Mouse (Mus musculus) G1E (cell line): ENCODE measurements around the gene Cdk14. TPM values are rescaled to one million over a fixed set of nuclear protein-coding genes. Genes with fewer than 3 reads are reported as not detected.
A peak's percentile ranks its signal among the peaks of the same experiment; 100 is the strongest.

ENCODE experiments used
- ATAC-seq: 2 replicates; pipeline ENCODE4 v1.8.0; 2016; ENCODE audit warnings: mild to moderate bottlenecking; ENCODE audit not compliant: insufficient number of reproducible peaks, poor library complexity, low FRiP score, severe bottlenecking; ENCODE audit errors: extremely low read depth
- DNase-seq: peaks from one replicate; pipeline ENCODE4 v3.0.0; 2012; ENCODE audit warnings: low spot score
- H3K27me3 ChIP-seq: 2 replicates; pipeline ENCODE4 v1.6.1; 2012; ENCODE audit warnings: mild to moderate bottlenecking, low read length, inconsistent platforms; ENCODE audit not compliant: insufficient read depth
- H3K36me3 ChIP-seq: replicated peaks from 2 replicates; pipeline ENCODE3; 2012; ENCODE audit warnings: mild to moderate bottlenecking, inconsistent platforms
- H3K4me1 ChIP-seq: 2 replicates; pipeline ENCODE4 v1.6.1; 2012; ENCODE audit warnings: low read depth, low read length, inconsistent platforms, mixed read lengths; ENCODE audit not compliant: insufficient read depth
- H3K4me3 ChIP-seq: 2 replicates; pipeline ENCODE4 v1.5.1; 2012; ENCODE audit warnings: low read depth, mild to moderate bottlenecking, inconsistent platforms, low read length, moderate library complexity, mixed read lengths
- H3K9me3 ChIP-seq: replicated peaks from 2 replicates; pipeline ENCODE4 v1.6.1; 2012; ENCODE audit warnings: inconsistent platforms
- CTCF ChIP-seq: IDR thresholded peaks from 2 replicates; pipeline ENCODE4 v1.5.1; 2012; ENCODE audit warnings: low read depth, low read length, inconsistent platforms, mixed read lengths
- GATA1 ChIP-seq: IDR thresholded peaks from 2 replicates; pipeline ENCODE4 v1.6.1; 2012; ENCODE audit warnings: borderline replicate concordance, low read length, inconsistent platforms, mixed read lengths
- GATA2 ChIP-seq: IDR thresholded peaks from 2 replicates; pipeline ENCODE4 v1.6.1; 2012; ENCODE audit warnings: low read depth, low read length, inconsistent platforms, borderline replicate concordance
- POLR2AphosphoS5 ChIP-seq: IDR thresholded peaks from 2 replicates; pipeline ENCODE4 v1.6.1; 2012; ENCODE audit warnings: low read depth, low read length, inconsistent platforms; ENCODE audit not compliant: insufficient replicate concordance
- TAL1 ChIP-seq: conservative IDR thresholded peaks from 2 replicates; pipeline ENCODE4 v1.6.1; 2012; ENCODE audit warnings: low read depth, low read length, inconsistent platforms, mixed read lengths
- polyA plus RNA-seq: library from polyadenylated mRNA; stranded (reverse); fragments of >175 nt; gene quantifications from 2 replicates; pipeline ENCODE4 v1.2.3, GENCODE M21; 2012
- total RNA-seq, 2 experiments: library from RNA; stranded (forward) in 1 of 2; stranded (reverse) in 1 of 2; fragments of 200-1000 nt in 1 of 2; fragments of >200 nt in 1 of 2; fragmentation: Nextera tagmentation in 1 of 2; gene quantifications; 2 replicates each; pipeline ENCODE4 v1.2.3; 2014 to 2017

Cdk14 gene
- total and polyA plus RNA-seq, 3 experiments, result 0.98 TPM; not detected in 2

DNA sequence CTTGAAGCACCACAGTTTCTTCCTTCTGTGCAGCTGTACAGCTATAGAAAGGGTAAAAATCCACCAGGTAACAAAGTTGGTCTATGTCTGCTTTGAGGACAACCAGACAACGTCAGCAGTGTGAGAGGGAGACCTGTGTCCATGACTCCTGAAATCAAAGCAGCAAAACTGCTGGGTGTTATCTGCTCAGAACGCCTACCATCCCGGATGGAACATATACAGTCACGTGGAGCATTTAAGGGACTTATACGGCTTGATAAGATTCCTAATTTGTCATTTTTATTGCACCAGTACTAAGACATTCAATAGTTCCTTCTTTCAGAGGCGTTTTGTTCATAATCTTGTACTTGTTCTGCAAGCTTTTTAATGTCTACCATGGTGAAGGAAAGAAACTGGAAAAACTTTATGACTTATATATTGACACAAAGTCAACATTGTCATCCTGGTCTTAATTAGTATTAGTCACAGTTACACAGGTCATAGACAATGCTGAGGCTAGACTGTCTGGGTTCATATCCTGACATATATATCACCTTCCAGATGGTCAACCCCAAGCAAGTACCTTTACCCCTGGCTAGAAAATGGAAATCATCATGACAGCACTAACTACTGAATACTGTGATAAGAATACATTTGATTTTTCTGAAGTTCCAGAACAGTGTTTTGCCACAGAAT, 136.2 kb downstream of the Cdk14 start:
- DNase-seq, result no peak
- Histone ChIP-seq H3K9me3 (no peaks in the 10 kb centered on the region), H3K27me3 (peaks cover 17% of the 10 kb centered on the region), H3K4me3 (no peak overlapping the region), H3K36me3 (no peaks in the 10 kb centered on the region), H3K4me1 (peaks cover 2% of the 10 kb centered on the region; the same call in 1 of the 2 replicates)
- TF ChIP-seq TAL1 (no peak), CTCF (no peak), GATA2 (no peak), GATA1 (no peak), POLR2AphosphoS5 (no peak)
- no peak for ATAC-seq

DNA sequence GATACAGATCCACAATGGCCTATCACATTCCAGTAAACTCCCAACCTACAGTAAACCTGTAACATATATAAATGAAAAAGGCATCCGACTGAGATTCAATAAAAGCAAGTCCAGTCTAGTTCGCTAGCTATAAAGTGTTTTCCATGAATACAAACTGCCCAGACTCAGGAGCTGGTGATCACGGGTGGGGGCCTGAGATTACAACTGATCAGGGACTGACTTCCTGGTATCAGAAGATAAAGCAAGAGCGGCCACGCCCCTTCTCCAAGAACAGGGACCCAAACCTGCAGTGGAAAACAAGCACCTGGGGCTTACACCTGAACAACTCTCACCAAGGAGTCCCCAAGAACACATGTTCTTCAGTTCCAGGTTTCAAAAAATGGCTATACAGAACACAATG, 137.7 kb downstream of the Cdk14 start:
- peaks cover 2% of the 10 kb centered on the region; the same call in 1 of the 2 replicates for H3K4me1 ChIP-seq
- no peak for ATAC-seq
- no peaks in the 10 kb centered on the region for H3K36me3 ChIP-seq
- TF ChIP-seq TAL1 (no peak), CTCF (no peak), GATA2 (no peak), POLR2AphosphoS5 (no peak), GATA1 (no peak)
- no peaks in the 10 kb centered on the region for H3K9me3 ChIP-seq
- H3K4me3 ChIP-seq, result no peak overlapping the region
- peaks cover 8% of the 10 kb centered on the region for H3K27me3 ChIP-seq
- DNase-seq, result no peak

DNA sequence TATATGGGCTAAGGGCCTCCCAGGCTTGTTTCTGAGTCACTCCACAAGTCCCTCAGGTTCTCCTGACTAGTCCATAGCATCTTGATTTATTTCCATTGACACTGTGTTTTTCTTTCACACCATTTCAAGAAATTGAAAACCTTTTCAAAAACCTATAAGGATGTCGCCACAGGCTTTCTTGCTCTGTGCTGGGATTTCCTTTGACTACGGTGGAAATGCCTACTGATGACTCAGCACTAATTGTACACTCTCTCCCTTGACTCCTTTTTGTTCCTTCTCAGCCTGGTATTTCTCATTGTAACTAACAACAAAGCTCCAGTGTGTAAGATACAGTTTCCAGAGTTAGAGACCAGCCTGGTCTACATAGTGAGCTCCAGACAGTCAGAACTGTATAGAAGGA, 144.8 kb downstream of the Cdk14 start:
- TF ChIP-seq GATA2, result no peak
- TF ChIP-seq TAL1, result no peak
- TF ChIP-seq CTCF, result no peak
- no peak for TF ChIP-seq GATA1
- TF ChIP-seq POLR2AphosphoS5, result no peak
- DNase-seq, result no peak
- ATAC-seq, result no peak

DNA sequence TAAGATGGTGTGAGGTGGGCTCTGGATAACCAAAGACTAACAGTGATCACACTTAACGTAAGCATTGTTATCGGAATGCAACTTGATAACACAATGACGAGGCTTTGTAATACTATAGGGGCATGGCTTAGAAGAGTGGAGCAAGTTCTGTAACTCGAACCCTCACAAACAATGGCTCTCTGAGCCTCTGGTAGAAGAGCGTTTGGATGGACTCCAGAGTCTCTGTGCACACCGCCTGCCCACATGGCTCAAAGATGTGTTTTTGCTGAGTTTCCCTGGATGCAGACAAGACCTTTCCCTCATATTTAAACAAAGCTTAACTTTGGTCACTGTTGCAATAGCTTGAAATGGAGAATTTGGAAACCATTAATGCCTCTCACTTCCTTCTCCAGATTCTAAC, 145.8 kb downstream of the Cdk14 start:
- no peak for TF ChIP-seq GATA1
- TF ChIP-seq TAL1, result no peak
- TF ChIP-seq POLR2AphosphoS5, result no peak
- TF ChIP-seq GATA2, result no peak
- no peak for TF ChIP-seq CTCF
- Histone ChIP-seq H3K4me3 (no peak overlapping the region), H3K4me1 (no peaks in the 10 kb centered on the region), H3K9me3 (no peaks in the 10 kb centered on the region), H3K36me3 (no peaks in the 10 kb centered on the region), H3K27me3 (peaks cover 1% of the 10 kb centered on the region; the same call in 1 of the 2 replicates)
- ATAC-seq (no peak), DNase-seq (no peak)

More for the DNA sequence above, 144.8 kb downstream of the Cdk14 start:
- Histone ChIP-seq H3K9me3 (no peaks in the 10 kb centered on the region), H3K4me3 (no peak overlapping the region), H3K4me1 (no peaks in the 10 kb centered on the region), H3K27me3 (peaks cover under 1% of the 10 kb centered on the region; the same call in 1 of the 2 replicates), H3K36me3 (no peaks in the 10 kb centered on the region)

DNA sequence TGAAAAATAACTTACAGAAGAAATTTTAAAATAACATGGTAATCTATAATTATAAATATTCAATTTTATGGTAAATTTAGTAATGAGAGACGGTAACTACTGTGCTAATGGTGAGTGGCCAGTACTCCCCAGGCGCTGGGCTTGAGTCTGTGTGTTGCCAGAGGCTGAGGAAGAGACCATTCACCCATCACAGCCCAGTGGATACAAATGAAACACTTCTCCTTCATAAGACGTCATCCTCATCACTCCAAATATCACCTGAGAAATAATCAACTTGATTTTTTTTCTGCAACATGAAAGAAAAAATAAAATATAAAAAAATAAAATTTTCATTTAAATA, 153.4 kb downstream of the Cdk14 start:
- H3K27me3 ChIP-seq, result peaks cover 4% of the 10 kb centered on the region; the same call in 1 of the 2 replicates
- no peaks in the 10 kb centered on the region for H3K36me3 ChIP-seq
- TF ChIP-seq TAL1 (no peak), GATA1 (no peak), CTCF (no peak), GATA2 (no peak), POLR2AphosphoS5 (no peak)
- ATAC-seq, result no peak
- H3K4me1 ChIP-seq, result no peaks in the 10 kb centered on the region
- no peak for DNase-seq
- no peak overlapping the region for H3K4me3 ChIP-seq
- no peaks in the 10 kb centered on the region for H3K9me3 ChIP-seq

DNA sequence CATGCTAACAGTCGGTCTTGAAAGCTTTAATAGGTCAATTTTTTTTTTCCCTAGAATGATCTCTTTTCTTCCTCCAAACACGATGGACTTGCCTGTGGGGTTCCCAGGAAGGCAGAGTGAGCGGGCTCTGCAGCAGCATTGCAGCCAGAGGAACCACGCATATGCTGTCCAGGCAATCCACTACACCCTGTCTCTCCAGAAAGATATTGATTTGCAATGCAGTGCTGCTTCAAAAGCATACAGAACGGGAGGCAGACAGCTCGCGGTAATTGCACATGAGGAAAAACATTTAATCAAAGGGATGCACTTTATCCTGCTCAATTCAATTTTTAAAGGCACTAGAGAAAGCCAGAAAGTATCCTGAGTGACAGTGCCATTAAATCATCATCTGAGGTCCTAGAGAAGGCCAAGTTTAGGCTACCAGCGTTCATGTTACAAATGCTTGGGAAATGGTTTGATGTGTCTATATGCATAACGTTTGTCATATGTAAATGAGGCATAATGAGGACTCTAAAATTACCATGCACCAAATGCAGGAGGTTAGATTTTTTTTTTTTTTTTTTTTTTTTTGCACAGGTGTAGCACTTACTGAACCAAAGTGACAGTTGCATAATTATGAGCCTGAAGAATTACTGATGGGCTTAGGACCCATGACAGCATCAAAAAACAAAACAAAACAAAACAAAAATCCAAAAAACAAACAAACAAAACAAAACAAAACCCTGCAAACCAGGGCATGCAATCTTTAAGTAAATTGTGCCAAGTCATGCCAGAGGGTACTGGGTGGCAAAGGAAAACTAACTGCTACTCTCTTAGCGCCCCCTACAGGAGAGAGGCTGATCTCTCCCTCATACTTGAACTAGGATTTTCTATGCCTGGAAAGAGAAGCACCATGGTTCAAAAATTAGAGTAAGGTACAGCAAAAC, 154.0 kb downstream of the Cdk14 start:
- peaks cover 8% of the 10 kb centered on the region; the same call in 1 of the 2 replicates for H3K27me3 ChIP-seq
- TF ChIP-seq CTCF, result peak; percentile 46
- no peak for TF ChIP-seq TAL1
- no peaks in the 10 kb centered on the region for H3K36me3 ChIP-seq
- no peak for ATAC-seq
- H3K4me1 ChIP-seq, result no peaks in the 10 kb centered on the region
- DNase-seq, result no peak
- H3K4me3 ChIP-seq, result no peak overlapping the region
- H3K9me3 ChIP-seq, result no peaks in the 10 kb centered on the region
